Mouse (Mus musculus): ENCODE data around the gene Hist1h4i.

Hist1h4i gene

GRCm38 (mm10) chr13:22008707-22009106, 32.5 kb downstream of the Hist1h4i start:
- DNase-seq (ENCODE audit: low read depth, low spot score) = no peak

- DNase-seq (ENCODE audit: low read depth, low spot score) = no peak
These were observed 33.3 kb downstream of the Hist1h4i start for GRCm38 (mm10) chr13:22007872-22008271.

GRCm38 (mm10) chr13:22007121-22007510, 34.0 kb downstream of the Hist1h4i start:
- DNase-seq (ENCODE audit: low read depth, low spot score) = no peak

GRCm38 (mm10) chr13:22006334-22007120, 34.6 kb downstream of the Hist1h4i start:
- DNase-seq (ENCODE audit: low read depth, low spot score) = peak; percentile 61

GRCm38 (mm10) chr13:22005605-22006333, 35.4 kb downstream of the Hist1h4i start:
- DNase-seq (ENCODE audit: low read depth, low spot score) = peak; percentile 56

- DNase-seq (ENCODE audit: low read depth, low spot score) = no peak
These were observed 39.3 kb downstream of the Hist1h4i start for GRCm38 (mm10) chr13:22001823-22002222.

GRCm38 (mm10) chr13:22001346-22001745, 39.8 kb downstream of the Hist1h4i start:
- no peak for DNase-seq (ENCODE audit: low read depth, low spot score)

GRCm38 (mm10) chr13:21999147-21999546, 42.0 kb downstream of the Hist1h4i start:
- no peak for DNase-seq (ENCODE audit: low read depth, low spot score)

GRCm38 (mm10) chr13:21998412-21998811, 42.8 kb downstream of the Hist1h4i start:
- DNase-seq (ENCODE audit: low read depth, low spot score) = no peak

- no peak for DNase-seq (ENCODE audit: low read depth, low spot score)
These were observed 43.3 kb downstream of the Hist1h4i start for GRCm38 (mm10) chr13:21997821-21998220.

- DNase-seq (ENCODE audit: low read depth, low spot score) = no peak
These were observed 43.9 kb downstream of the Hist1h4i start for GRCm38 (mm10) chr13:21997201-21997820.

- no peak for DNase-seq (ENCODE audit: low read depth, low spot score)
These were observed 44.3 kb downstream of the Hist1h4i start for GRCm38 (mm10) chr13:21996840-21997185.

GRCm38 (mm10) chr13:21996101-21996839, 44.9 kb downstream of the Hist1h4i start:
- peak; percentile 72 for DNase-seq (ENCODE audit: low read depth, low spot score)

GRCm38 (mm10) chr13:21995331-21995914, 45.7 kb downstream of the Hist1h4i start:
- DNase-seq (ENCODE audit: low read depth, low spot score) = peak; percentile 62

GRCm38 (mm10) chr13:21994896-21995295, 46.3 kb downstream of the Hist1h4i start:
- no peak for DNase-seq (ENCODE audit: low read depth, low spot score)

GRCm38 (mm10) chr13:21993957-21994738, 47.0 kb downstream of the Hist1h4i start:
- peak; percentile 78 for DNase-seq (ENCODE audit: low read depth, low spot score)

GRCm38 (mm10) chr13:21992550-21992949, 48.6 kb downstream of the Hist1h4i start:
- DNase-seq (ENCODE audit: low read depth, low spot score) = no peak
